Mouse (Mus musculus) layer of hippocampus, postnatal 14 days (tissue): ENCODE data around the gene Wnt7b. TPM values are rescaled to one million over a fixed set of nuclear protein-coding genes. Genes with fewer than 3 reads are reported as not detected.

Experiments
- DNase-seq, 2 experiments: peaks; one replicate each; pipeline ENCODE4 v3.0.0; 2021 to 2022; ENCODE audit warnings: low spot score in 2 of 2, mixed read lengths in 1 of 2
- total RNA-seq, 2 experiments: library from RNA; stranded (reverse); gene quantifications; 2 replicates each; pipeline ENCODE4 v1.2.3; 2021

Gene Wnt7b
- total RNA-seq, 2 experiments from 2014 or later, result 33.8 to 34.8 TPM

GRCm38 (mm10) chr15:85574086-85574485, 8.2 kb downstream of the Wnt7b start:
- DNase-seq, result no peak

GRCm38 (mm10) chr15:85572619-85573254, 9.5 kb downstream of the Wnt7b start:
- no peak for DNase-seq

GRCm38 (mm10) chr15:85569995-85570734, 12.1 kb downstream of the Wnt7b start:
- no peak for DNase-seq

GRCm38 (mm10) chr15:85569167-85569797, 13.0 kb downstream of the Wnt7b start:
- DNase-seq, result no peak

- DNase-seq, result no peak
Measured at GRCm38 (mm10) chr15:85568402-85568801, 13.9 kb downstream of the Wnt7b start.

- no peak for DNase-seq
Measured at GRCm38 (mm10) chr15:85564966-85565365, 17.3 kb downstream of the Wnt7b start.

- no peak for DNase-seq
Measured at GRCm38 (mm10) chr15:85564034-85564769, 18.1 kb downstream of the Wnt7b start.

GRCm38 (mm10) chr15:85561953-85562352, 20.3 kb downstream of the Wnt7b start:
- DNase-seq, result no peak

GRCm38 (mm10) chr15:85560830-85561229, 21.4 kb downstream of the Wnt7b start:
- DNase-seq, result no peak

GRCm38 (mm10) chr15:85558840-85559540, 23.3 kb downstream of the Wnt7b start:
- DNase-seq, result no peak

- no peak for DNase-seq
Measured at GRCm38 (mm10) chr15:85555799-85556198, 26.5 kb downstream of the Wnt7b start.

GRCm38 (mm10) chr15:85553421-85553820, 28.9 kb downstream of the Wnt7b start:
- no peak for DNase-seq

- no peak for DNase-seq
Measured at GRCm38 (mm10) chr15:85546500-85546899, 35.8 kb downstream of the Wnt7b start.

- DNase-seq, result no peak
Measured at GRCm38 (mm10) chr15:85545369-85545768, 36.9 kb downstream of the Wnt7b start.

GRCm38 (mm10) chr15:85538170-85538569, 44.1 kb downstream of the Wnt7b start:
- DNase-seq, result no peak

GRCm38 (mm10) chr15:85537151-85537550, 45.1 kb downstream of the Wnt7b start:
- DNase-seq, result no peak

GRCm38 (mm10) chr15:85534646-85535045, 47.6 kb downstream of the Wnt7b start:
- DNase-seq, result no peak

- DNase-seq, result no peak
Measured at GRCm38 (mm10) chr15:85534215-85534614, 48.1 kb downstream of the Wnt7b start.

- DNase-seq, result no peak
Measured at GRCm38 (mm10) chr15:85532063-85532462, 50.2 kb downstream of the Wnt7b start.

- DNase-seq, result no peak
Measured at GRCm38 (mm10) chr15:85529911-85530310, 52.4 kb downstream of the Wnt7b start.

- no peak for DNase-seq
Measured at GRCm38 (mm10) chr15:85524404-85524950, 57.8 kb downstream of the Wnt7b start.
